Mouse (Mus musculus): ENCODE results near the gene Arv1. TPM values are rescaled to one million over a fixed set of nuclear protein-coding genes. Genes with fewer than 3 reads are reported as not detected.

Gene Arv1
- polyA plus RNA-seq, 1 experiment from 2014 or later, result 19.6 TPM

GRCm38 (mm10) chr8:124751191-124751590, 29.3 kb downstream of the Arv1 start:
- Histone ChIP-seq H3K9me3 (ENCODE audit: control insufficient read depth, low read length) (no peaks in the 10 kb centered on the region), H3K27me3 (ENCODE audit: control insufficient read depth, insufficient read depth, low read depth, low read length) (peaks cover 20% of the 10 kb centered on the region), H3K4me2 (ENCODE audit: low read depth, low read length) (peak overlapping the region; percentile 92), H3K36me3 (ENCODE audit: control insufficient read depth, insufficient read depth, low read length) (no peaks in the 10 kb centered on the region), H3K9ac (ENCODE audit: low read length) (peak overlapping the region; percentile 65), H3K4me3 (ENCODE audit: low read length) (peak overlapping the region; percentile 71), H3K4me1 (replicated peaks; ENCODE audit: control insufficient read depth, insufficient read depth, low read length) (peaks cover 23% of the 10 kb centered on the region), H3K27ac (ENCODE audit: low read length) (0 out of 2 replicates have a peak overlapping the region, but pooled peaks have one; percentile 20)
- peak; percentile 27; the same call in 1 of the 2 replicates for ATAC-seq (ENCODE audit: low read depth)
- under 1% methylated on average over 31 of the region's 31 CpGs for WGBS

GRCm38 (mm10) chr8:124751709-124752173, 29.8 kb downstream of the Arv1 start, which contains the start of gene Fam89a:
Gene Fam89a (minus strand): TSS chr8:124751832.
- peak; percentile 86 for ATAC-seq (ENCODE audit: low read depth)
- H3K9me3 ChIP-seq (ENCODE audit: control insufficient read depth, low read length), result no peaks in the 10 kb centered on the region
- no peaks in the 10 kb centered on the region for H3K36me3 ChIP-seq (ENCODE audit: control insufficient read depth, insufficient read depth, low read length)
- H3K4me3 ChIP-seq (ENCODE audit: low read length), result peak within 1 kb of the TSS; percentile 71
- peak within 1 kb of the TSS; percentile 41; the same call in 1 of the 2 replicates for H3K27ac ChIP-seq (ENCODE audit: low read length)
- under 1% methylated on average over 10 of the region's 41 CpGs for WGBS
- H3K4me1 ChIP-seq (replicated peaks; ENCODE audit: control insufficient read depth, insufficient read depth, low read length), result peaks cover 19% of the 10 kb centered on the region
- H3K4me2 ChIP-seq (ENCODE audit: low read depth, low read length), result peak within 1 kb of the TSS; percentile 92
- peaks cover 20% of the 10 kb centered on the region for H3K27me3 ChIP-seq (ENCODE audit: control insufficient read depth, insufficient read depth, low read depth, low read length)
- H3K9ac ChIP-seq (ENCODE audit: low read length), result peak within 1 kb of the TSS; percentile 65

DNA sequence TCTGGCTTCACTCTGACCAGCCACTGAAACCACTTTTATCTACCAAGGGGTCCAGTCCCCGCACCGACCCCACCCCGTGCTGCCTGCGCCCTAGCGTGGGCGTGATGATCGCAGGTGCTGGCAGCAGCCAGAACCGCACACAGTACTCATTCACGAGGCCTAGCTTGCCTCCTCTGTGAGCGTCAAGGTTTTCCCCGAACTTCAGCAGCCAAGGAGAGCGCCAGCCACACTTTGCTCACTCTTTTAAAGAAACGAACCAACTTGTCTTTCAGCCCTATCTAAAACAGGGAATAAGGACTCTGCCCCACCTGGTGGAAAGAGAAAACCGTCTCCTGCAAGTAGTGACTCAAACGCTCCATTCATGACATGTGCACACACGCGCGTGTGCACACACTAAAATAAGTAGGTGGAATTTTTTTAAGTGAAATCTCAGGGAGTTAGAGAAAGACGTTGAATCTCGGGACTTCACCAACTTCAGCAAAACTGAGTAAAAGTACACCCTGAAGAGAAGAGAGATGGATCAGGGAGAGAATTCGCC, 30.5 kb downstream of the Arv1 start:
- no peaks in the 10 kb centered on the region for H3K36me3 ChIP-seq (ENCODE audit: control insufficient read depth, insufficient read depth, low read length)
- no peaks in the 10 kb centered on the region for H3K9me3 ChIP-seq (ENCODE audit: control insufficient read depth, low read length)
- peak overlapping the region; percentile 92; the same call in 1 of the 2 replicates for H3K4me2 ChIP-seq (ENCODE audit: low read depth, low read length)
- peak overlapping the region; percentile 41; the same call in 1 of the 2 replicates for H3K27ac ChIP-seq (ENCODE audit: low read length)
- no peak overlapping the region for H3K9ac ChIP-seq (ENCODE audit: low read length)
- H3K4me1 ChIP-seq (replicated peaks; ENCODE audit: control insufficient read depth, insufficient read depth, low read length), result peaks cover 19% of the 10 kb centered on the region
- WGBS, result 30% methylated on average over 21 of the region's 21 CpGs
- H3K4me3 ChIP-seq (ENCODE audit: low read length), result no peak overlapping the region; the same call in 1 of the 2 replicates
- ATAC-seq (ENCODE audit: low read depth), result no peak
- H3K27me3 ChIP-seq (ENCODE audit: control insufficient read depth, insufficient read depth, low read depth, low read length), result peaks cover 20% of the 10 kb centered on the region

DNA sequence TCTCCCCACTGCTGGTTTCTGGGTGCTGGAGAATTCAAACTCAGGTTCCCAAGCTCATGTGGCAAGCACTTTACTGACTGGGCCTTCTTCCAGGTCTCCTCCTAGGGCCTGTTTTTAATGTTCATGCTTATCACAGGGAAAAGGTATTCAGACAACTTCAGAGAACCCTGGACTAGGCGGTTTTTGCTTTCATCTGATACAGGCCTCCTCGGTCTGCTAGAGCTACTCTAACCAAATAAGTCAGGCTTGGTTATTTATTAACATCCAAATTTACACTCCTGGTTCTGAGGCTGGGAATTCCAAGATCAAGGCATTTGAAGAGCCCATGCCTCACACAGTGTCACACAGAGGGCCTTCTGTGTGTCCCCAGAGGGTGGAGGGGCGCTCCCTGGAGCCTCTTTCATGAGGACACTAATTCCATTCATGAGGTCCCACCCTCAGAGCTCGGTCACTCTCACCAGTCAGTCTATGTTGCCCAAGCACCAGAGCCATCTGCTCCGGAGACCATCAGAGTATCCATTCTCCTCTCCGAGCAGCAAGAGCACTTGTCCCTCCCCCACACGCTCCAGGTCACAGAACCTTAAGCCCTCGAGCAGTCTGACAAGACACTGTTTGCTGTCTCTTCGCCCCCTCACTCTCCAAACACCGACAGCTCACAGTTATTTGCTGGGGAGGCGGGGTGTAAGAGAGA, 32.3 kb downstream of the Arv1 start:
- Histone ChIP-seq H3K9ac (ENCODE audit: low read length) (no peak overlapping the region), H3K27me3 (ENCODE audit: control insufficient read depth, insufficient read depth, low read depth, low read length) (peaks cover 20% of the 10 kb centered on the region), H3K36me3 (ENCODE audit: control insufficient read depth, insufficient read depth, low read length) (no peaks in the 10 kb centered on the region), H3K4me1 (replicated peaks; ENCODE audit: control insufficient read depth, insufficient read depth, low read length) (peaks cover 19% of the 10 kb centered on the region), H3K27ac (ENCODE audit: low read length) (peak overlapping the region; percentile 85), H3K9me3 (ENCODE audit: control insufficient read depth, low read length) (no peaks in the 10 kb centered on the region), H3K4me3 (ENCODE audit: low read length) (no peak overlapping the region), H3K4me2 (ENCODE audit: low read depth, low read length) (peak overlapping the region; percentile 15)
- ATAC-seq (ENCODE audit: low read depth), result peak; percentile 64
- WGBS, result 10% methylated on average over 11 of the region's 11 CpGs

DNA sequence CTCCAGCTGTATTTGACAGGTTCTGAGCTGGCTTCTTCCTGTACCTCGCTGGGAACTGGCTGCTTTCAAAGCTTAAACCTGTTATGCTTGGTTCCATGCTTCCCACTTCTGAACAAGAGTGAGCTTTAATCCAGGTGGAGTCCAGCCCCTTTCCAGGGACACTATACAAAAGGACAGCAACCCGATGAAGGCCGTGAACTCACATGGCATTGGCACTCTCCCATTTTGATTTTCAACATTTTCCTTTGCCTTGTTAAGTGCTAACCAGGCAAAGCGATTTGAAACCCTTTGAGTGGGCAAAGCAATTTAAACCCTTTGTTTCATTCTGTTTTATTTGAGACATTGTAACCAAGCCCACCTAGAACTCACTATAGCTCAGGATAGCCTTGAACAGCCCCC, 32.9 kb downstream of the Arv1 start:
- WGBS, result 14% methylated on average over 4 of the region's 4 CpGs
- no peak overlapping the region for H3K9ac ChIP-seq (ENCODE audit: low read length)
- H3K27me3 ChIP-seq (ENCODE audit: control insufficient read depth, insufficient read depth, low read depth, low read length), result peaks cover 20% of the 10 kb centered on the region
- H3K9me3 ChIP-seq (ENCODE audit: control insufficient read depth, low read length), result no peaks in the 10 kb centered on the region
- H3K4me3 ChIP-seq (ENCODE audit: low read length), result no peak overlapping the region
- no peak for ATAC-seq (ENCODE audit: low read depth)
- H3K4me1 ChIP-seq (replicated peaks; ENCODE audit: control insufficient read depth, insufficient read depth, low read length), result peaks cover 19% of the 10 kb centered on the region
- H3K4me2 ChIP-seq (ENCODE audit: low read depth, low read length), result peak overlapping the region; percentile 15; the same call in 1 of the 2 replicates
- H3K27ac ChIP-seq (ENCODE audit: low read length), result peak overlapping the region; percentile 85
- no peaks in the 10 kb centered on the region for H3K36me3 ChIP-seq (ENCODE audit: control insufficient read depth, insufficient read depth, low read length)

DNA sequence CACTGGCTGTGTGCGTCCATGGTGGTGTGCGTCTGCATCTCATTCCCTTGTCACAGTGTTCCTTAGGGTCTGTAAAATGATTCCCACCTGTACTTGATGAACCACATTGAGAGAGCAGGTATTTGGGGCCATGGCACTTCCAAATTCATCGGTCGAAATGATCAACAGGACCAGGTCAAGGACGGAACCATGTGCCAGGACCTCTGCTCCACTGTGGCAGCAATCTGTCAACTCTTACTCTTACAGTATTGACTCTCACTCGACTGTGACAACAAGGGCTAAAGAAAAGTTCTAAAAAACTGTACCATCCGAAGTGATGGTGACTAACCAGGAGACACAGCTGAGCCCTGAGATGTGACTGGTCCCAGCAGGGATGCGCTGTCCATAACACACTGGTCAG, 33.5 kb downstream of the Arv1 start:
- Histone ChIP-seq H3K36me3 (ENCODE audit: control insufficient read depth, insufficient read depth, low read length) (no peaks in the 10 kb centered on the region), H3K4me2 (ENCODE audit: low read depth, low read length) (no peak overlapping the region), H3K27me3 (ENCODE audit: control insufficient read depth, insufficient read depth, low read depth, low read length) (peaks cover 17% of the 10 kb centered on the region), H3K9me3 (ENCODE audit: control insufficient read depth, low read length) (no peaks in the 10 kb centered on the region), H3K4me3 (ENCODE audit: low read length) (no peak overlapping the region), H3K9ac (ENCODE audit: low read length) (no peak overlapping the region), H3K27ac (ENCODE audit: low read length) (peak overlapping the region; percentile 85), H3K4me1 (replicated peaks; ENCODE audit: control insufficient read depth, insufficient read depth, low read length) (peaks cover 19% of the 10 kb centered on the region)
- WGBS, result 66% methylated on average over 8 of the region's 8 CpGs
- ATAC-seq (ENCODE audit: low read depth), result no peak

GRCm38 (mm10) chr8:124756153-124756552, 34.2 kb downstream of the Arv1 start:
- ATAC-seq (ENCODE audit: low read depth), result no peak
- H3K4me2 ChIP-seq (ENCODE audit: low read depth, low read length), result no peak overlapping the region
- no peaks in the 10 kb centered on the region for H3K36me3 ChIP-seq (ENCODE audit: control insufficient read depth, insufficient read depth, low read length)
- peaks cover 11% of the 10 kb centered on the region for H3K27me3 ChIP-seq (ENCODE audit: control insufficient read depth, insufficient read depth, low read depth, low read length)
- H3K4me3 ChIP-seq (ENCODE audit: low read length), result no peak overlapping the region
- WGBS, result 42% methylated on average over 2 of the region's 2 CpGs
- no peak overlapping the region for H3K9ac ChIP-seq (ENCODE audit: low read length)
- H3K27ac ChIP-seq (ENCODE audit: low read length), result peak overlapping the region; percentile 25; the same call in 1 of the 2 replicates
- peaks cover 17% of the 10 kb centered on the region for H3K4me1 ChIP-seq (replicated peaks; ENCODE audit: control insufficient read depth, insufficient read depth, low read length)
- no peaks in the 10 kb centered on the region for H3K9me3 ChIP-seq (ENCODE audit: control insufficient read depth, low read length)

- Histone ChIP-seq H3K4me3 (ENCODE audit: low read length) (no peak overlapping the region), H3K9ac (ENCODE audit: low read length) (no peak overlapping the region), H3K4me2 (ENCODE audit: low read depth, low read length) (no peak overlapping the region), H3K36me3 (ENCODE audit: control insufficient read depth, insufficient read depth, low read length) (no peaks in the 10 kb centered on the region), H3K4me1 (replicated peaks; ENCODE audit: control insufficient read depth, insufficient read depth, low read length) (peaks cover 16% of the 10 kb centered on the region), H3K27me3 (ENCODE audit: control insufficient read depth, insufficient read depth, low read depth, low read length) (peaks cover 7% of the 10 kb centered on the region), H3K9me3 (ENCODE audit: control insufficient read depth, low read length) (no peaks in the 10 kb centered on the region), H3K27ac (ENCODE audit: low read length) (peak overlapping the region; percentile 25)
- 52% methylated on average over 5 of the region's 5 CpGs for WGBS
- ATAC-seq (ENCODE audit: low read depth), result no peak
Measured at GRCm38 (mm10) chr8:124756601-124757000, 34.7 kb downstream of the Arv1 start.

DNA sequence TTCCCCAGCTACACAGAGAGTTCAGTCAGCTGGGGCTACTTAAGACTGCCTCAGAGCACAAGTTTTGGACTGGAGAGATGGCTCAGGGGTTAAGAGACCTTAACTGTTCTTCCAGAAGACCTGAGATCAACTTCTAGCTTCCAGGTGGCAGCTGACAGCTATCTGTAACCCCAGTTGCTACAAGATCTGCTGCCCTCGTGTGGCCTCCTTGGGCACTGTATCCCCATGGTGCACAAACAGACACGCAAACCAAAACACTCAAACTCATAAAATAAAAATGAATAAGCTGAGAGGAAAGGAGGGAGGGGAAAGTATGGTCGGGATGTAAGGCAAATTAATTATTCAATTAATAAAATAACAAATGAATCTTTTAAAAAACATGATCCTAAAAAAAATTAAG, 36.6 kb downstream of the Arv1 start:
- Histone ChIP-seq H3K27me3 (ENCODE audit: control insufficient read depth, insufficient read depth, low read depth, low read length) (no peaks in the 10 kb centered on the region), H3K4me3 (ENCODE audit: low read length) (no peak overlapping the region), H3K27ac (ENCODE audit: low read length) (no peak overlapping the region), H3K36me3 (ENCODE audit: control insufficient read depth, insufficient read depth, low read length) (no peaks in the 10 kb centered on the region), H3K4me2 (ENCODE audit: low read depth, low read length) (no peak overlapping the region), H3K9me3 (ENCODE audit: control insufficient read depth, low read length) (no peaks in the 10 kb centered on the region), H3K9ac (ENCODE audit: low read length) (no peak overlapping the region), H3K4me1 (replicated peaks; ENCODE audit: control insufficient read depth, insufficient read depth, low read length) (peaks cover 10% of the 10 kb centered on the region)
- WGBS, result 31% methylated on average over 3 of the region's 3 CpGs
- no peak for ATAC-seq (ENCODE audit: low read depth)
